Mouse (Mus musculus) lung, postnatal 36 days (tissue): Measurements from ENCODE around the gene Polr3c.
"Not testable (repeated sequence)": the region's sequence is repeated elsewhere in the genome, so short reads cannot be mapped to it uniquely, and the experiment has no call there.

Experiments
- DNase-seq: peaks from one replicate; pipeline ENCODE4 v3.0.0; 2022; ENCODE audit warnings: mixed read lengths

Gene Polr3c

DNA sequence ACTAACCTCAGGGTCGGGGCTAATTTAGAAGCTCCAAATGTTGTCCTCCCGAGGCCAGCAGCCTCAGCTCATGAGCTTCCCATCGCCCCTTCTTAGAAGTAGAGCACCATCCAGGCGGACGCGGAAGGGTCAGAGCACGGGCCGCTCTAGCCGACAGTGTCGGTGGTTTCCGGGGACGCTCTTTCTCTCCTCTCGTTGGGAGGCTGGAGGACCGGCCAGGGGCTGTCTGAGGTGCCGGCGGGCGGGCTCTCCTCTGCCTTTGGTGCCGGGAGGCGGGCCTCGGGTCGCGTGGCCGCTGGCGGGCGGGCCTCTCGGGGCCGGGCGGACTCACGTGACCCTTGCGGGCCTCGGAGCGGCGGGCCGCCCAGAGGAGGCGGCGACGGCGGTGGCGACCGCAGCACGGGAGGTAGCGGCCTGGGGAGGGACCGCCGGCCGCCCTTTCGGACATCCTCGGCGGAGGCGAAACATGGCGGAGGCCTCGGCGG is at the start of gene Polr3c, which contains the start of gene Rnf115:
Polr3c (minus strand) TSS at position 286 of the 485 bp plus-strand sequence.
Rnf115 (plus strand) TSS at position 322 of the 485 bp plus-strand sequence.
- peak; percentile 97 for DNase-seq

DNA sequence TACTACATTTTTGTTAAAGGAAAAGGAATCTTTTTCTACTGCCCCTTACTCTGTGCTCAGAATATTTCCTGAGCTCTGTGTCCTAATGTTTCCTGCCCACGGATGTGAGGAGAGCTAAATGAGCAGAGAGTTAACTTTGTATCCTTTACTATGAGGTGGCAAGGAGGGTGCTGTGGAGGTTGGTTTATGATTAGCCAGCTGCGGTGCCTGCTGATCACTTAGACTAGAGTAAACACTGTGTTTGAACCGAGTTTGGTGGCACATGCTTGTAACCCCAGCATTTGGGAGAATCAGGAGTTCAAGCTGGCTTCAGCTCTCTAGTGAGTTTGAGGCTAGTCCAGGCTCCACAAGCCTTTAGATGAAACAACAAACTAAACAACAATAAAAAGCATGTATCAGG is 49.7 kb upstream of the Polr3c start:
- DNase-seq: no peak

DNA sequence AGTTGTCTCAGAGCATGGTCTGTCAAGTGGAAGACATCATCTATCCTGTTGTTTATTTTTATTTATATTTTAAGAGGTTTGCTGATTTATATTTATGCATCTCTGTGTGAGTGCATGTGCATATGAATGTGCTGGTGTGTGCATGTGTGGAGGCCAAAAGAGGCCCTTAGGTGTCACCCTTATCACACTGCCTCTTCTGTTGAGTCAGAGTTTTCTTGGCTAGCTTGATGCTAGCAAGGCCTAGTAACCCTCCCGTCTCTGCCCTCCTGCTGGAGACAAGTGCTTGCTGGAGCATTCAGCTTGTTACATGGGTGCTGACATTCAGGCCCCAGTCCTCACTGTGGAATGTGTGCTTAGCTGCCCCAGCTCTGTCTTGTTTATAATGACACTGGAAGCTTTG is 45.5 kb upstream of the Polr3c start:
- DNase-seq: no peak

DNA sequence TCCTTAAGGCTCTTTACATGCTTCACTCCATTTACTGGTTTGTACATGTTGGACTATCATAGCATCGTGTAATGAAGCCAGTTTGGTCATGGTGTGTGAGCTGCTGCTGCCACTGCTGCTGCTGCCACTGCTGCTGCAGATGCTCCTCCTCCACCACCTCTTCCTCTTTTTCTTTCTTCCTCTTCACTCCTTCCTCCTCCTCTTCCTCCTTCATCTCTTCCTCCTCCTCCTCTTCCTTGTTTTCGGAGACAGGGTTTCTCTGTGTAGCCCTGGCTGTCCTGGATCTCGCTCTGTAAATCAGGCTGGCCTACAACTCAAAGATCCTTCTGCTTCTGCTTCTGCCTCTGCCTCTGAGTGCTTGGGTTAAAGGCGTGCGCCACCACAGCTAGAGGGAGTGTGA is 42.5 kb upstream of the Polr3c start:
- no peak for DNase-seq

DNA sequence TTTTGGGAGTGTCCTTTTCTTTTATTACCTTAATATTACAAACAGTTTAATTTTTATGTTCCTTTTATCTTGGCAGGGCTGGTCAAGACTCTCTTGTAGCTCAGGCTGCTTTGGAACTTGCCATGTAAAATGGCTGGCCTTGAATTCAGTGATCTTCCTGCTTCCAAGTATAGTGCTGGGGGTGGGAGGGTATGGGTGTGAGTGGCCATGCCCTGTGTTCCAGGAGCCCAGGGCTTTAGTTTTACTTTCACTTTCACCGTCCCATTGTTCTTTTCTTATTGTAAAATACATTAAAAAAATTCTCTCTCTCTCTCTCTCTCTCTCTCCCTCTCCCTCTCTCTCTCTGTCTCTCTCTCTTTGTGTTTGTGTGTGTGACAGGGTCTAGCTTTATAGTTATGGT is 37.1 kb upstream of the Polr3c start:
- peak; percentile 31 for DNase-seq

DNA sequence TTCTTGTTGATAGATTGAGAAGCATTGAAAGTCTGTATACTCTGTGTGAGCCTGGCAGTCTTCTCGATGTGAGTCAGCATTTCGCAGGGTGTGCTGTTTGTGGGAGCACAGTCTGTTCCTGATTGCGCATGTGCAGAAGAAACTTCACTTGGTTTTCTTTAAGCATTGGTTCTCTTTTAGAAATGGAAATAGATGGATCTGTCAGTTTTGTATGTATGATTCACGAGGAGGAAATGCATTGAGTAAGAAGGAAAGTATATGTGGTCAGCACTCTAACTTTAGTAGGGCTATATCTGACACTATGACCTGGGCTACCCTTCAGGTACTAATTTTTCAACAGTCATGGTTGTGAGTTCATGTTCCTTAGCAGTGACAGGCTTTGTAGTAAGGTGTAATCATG is 32.3 kb upstream of the Polr3c start:
- DNase-seq: peak; percentile 23

DNA sequence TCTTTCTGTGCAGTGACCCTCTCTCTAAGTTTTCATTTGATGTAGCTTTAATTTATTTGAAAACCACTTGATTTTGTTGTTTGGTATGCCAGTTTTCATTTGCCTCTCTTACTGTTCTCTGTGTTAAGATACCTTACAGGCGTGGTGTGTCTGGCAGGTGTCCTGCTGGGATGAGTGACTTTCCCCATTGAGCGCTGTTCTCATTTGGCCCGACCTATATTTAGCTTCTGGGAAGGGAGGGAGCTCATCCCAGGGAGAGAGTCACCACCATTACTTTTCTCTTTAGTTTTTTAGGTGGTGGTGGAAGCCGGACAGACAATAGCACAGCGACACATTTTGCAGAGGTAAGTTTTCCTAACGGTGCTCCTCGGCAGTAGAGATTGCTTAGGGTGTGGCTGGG is 30.3 kb upstream of the Polr3c start:
- no peak for DNase-seq

DNA sequence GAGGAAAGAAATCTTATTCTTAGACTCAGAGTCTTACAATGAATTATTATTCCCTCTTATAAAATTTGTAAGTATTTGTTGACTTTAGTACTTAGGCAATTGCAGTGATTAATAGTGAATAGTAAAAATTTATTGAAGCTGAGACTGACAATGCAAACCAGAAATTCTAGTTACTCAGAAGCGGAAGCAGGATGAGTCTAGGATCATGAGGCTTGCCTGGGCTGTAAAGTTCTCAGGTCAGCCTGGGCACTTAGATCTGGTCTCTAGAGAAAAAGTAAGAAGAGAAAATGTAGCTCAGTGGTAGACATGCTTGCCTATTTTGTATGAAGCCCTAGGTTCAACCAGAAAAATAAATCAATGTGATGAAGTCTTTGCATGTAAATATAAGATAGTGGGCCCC is 28.5 kb upstream of the Polr3c start:
- DNase-seq: no peak

DNA sequence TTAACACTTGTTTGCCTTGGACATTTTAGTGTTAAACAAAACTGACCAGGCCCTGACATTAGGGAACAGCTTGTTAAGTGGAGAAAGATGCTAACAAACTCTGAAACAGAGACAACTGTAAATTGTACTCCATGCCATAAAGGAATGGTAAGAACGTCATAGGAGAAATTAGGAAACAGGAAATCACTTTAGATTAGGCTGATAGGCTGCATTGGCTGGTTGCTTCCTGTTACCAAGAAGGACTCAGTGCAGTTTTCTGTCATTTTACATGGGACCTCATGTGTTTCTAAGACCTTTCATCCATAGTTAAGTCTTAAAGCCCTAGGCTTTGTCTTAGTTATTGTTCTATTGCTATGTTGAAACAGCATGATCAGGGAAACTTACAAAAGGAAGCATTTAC is 19.4 kb upstream of the Polr3c start:
- DNase-seq: no peak

DNA sequence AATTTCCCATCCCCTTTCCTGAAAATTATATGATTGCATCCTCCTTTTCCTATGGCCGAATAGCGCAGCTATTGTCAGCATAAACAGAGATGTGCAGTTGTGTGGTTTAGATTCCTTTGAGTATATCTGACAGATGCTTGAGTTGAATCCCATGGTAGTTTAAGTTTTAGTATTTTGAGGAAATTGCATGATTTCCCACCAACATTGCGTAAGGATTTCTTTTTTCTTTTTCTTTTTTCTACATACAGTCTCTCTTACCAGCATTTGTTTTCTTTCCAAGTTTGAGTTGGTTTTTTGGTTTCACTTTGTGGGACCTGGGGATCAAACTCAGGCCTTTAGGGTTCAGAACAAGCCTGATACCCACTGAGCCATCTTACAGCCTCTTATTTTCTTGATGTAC is 16.9 kb upstream of the Polr3c start:
- no peak for DNase-seq

DNA sequence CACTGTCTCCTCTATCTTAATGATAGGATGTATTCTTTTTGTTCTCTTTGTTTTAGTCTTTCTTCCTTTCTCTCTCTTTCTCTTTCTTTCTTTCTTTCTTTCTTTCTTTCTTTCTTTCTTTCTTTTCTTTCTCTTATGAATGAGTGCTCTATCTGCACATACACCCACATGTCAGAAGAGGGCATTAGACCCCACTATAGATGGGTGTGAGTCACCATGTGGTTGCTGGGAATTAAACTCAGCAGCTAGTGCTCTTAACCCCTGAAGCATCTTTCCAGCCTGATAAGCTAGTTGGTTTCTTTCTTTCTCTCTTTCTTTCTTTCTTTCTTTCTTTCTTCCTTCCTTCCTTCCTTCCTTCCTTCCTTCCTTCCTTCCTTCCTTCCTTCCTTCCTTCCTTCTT is 12.9 kb upstream of the Polr3c start:
- not testable (repeated sequence) for DNase-seq

DNA sequence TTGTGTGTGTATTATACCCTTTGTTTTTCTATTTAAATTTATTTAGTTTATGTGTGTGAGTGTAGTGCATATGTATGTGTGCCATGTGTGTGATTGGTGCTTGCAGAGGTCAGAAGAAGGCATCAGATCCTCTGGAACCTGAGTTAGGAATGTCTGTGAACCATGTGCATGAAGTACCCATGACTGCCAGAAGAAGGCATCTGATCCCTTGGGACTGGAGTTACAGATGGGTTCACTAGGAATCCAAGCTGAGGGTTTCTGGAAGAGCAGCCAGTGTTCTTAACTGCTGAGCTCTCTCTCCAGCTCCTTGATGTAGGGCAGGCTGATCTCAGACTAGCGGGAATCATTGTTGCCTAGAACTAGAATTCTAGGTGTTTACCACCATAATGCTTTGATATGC is 10.6 kb upstream of the Polr3c start:
- no peak for DNase-seq

DNA sequence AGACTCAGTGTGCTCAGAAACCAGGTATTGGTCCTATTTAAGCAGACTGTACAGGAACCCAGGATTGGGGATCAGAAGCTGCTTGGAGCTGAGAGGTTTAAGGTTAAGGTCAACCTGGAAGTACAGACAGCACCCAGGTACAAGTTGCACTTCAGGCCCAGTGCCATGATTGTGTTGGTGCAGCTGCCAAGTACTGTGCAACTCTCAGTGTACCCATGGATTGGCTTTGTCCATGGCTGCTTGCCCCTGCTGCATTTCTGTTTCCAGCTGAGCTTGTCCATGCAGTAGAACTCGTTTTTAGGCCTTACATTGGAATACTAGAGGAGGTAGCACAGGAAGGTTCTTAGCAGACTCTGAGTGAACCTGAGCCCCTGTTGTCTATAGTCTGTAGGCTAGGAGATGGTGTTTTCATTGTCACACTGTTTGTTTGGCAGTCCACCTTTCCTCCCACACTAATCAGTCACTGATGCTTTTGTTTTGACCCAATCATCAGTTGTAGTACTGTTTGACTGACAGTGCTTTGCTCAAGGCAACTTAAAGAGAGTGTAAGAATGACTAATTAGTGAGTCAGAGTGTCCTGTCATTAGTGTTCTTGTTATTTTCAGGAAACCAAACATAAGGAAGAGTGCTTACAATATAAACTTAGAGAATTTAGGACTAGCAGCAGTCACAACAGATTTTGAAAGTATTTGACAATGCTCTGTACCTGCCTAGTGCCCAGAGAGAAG is 9.7 kb upstream of the Polr3c start:
- peak; percentile 34 for DNase-seq

DNA sequence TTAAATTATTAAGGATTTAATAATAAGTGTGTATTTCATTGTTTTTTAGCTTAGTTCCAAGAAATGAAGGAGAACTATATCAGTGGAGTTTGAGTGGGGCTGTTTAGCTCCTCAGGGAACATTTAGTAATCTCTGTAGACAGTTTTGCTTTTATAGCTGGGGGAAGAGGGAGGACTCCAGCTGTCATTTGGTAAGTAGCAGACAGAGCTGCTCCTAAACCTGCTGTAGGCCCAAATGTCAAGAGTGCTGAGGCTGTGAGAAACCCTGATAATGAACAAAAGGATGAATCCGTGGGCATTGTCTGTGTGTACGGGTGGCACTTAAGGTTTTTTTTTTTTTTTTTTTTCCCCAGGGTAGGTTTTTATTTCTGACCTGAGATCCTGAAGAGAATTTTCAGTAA is 7.8 kb upstream of the Polr3c start:
- DNase-seq: no peak

DNA sequence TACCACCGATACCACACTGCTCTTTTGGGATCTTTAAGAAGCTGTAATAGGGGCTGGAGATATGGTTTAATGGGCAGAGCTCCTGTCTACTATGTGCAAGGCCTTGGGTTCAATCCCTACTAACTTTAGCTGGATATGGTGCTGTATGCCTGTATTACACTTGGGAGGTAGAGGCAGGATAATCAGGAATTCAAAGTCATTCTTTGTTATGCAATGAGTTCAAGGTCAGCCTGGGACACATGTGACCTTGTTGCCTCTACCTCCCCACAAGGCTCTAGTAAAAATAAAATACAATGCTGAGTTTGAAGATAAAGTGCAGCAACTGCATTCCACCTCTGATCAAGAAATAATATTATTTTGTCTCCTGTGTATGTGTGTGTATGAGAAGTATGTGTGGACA is 6.6 kb upstream of the Polr3c start:
- DNase-seq: no peak

DNA sequence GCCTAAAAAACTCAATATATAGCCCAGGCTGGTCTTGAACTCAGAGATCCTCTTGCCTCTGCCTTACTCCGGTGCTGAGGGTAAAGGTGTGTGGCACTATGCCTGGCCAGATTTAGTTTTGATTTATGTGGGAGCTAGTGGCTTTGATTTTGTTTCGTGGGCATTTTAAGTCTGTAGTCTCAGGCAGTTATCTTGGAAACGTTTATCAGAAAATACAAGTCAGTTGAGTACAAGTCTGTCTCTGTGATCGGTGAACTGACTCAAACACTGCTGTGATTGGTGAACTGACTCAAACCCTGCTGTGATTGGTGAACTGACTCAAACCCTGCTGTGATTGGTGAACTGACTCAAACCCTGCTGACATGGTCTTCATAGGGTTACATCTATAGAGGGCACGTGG is 3.4 kb upstream of the Polr3c start:
- no peak for DNase-seq

DNA sequence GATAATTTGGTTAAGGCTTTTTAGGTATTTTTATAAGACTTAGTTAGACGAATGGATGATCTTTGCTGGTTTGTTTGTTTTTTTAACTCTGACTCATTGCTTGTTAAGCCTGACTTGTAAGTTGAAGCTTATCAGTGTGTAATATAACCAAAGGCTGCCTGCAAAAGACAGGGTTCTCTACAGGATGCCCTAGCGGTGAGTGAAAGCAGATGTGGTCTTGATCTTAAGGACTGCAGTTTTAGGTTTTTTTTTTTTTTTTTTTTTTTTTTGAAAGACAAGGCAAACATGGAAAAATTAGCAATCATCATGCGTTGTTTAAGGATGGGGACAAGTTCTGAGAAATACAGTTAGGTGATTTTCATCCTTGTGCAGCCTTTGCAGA is 2.0 kb upstream of the Polr3c start:
- no peak for DNase-seq

DNA sequence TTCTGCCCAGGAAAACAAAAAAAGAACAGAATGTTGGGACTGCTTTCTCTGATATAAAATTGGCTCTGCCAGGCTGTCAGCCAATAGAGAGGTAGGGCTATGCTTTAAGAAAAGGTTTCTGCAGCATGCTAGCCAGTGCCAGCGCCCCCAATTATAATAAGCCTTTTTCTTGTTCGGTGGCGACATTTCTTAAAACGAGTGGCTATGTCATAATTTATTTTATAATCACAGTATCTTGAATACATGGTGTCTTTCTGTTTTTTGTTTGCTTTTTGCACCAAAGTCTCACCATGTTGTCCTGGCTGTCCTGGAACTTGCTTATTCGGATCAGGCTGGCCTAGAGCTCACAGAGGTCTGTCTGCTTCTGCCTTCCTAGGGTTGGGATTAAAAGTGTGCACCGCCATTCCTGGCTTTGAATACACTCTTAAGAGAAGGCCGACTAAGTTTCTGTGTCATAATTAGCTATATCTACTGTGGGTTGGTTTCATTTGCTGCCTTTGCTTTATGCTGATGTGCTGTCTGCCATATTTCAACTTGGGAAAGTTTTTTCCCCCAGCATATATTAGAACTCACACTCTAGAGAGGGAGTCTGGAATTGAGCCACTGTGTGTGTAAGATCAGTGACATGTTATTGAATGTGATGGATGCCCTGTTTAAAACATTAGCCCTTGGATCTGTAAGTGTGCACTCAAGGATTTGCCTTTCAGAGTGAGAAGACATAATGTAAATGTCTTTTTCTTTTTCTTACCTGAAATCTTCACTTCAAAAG is 1.4 kb upstream of the Polr3c start:
- DNase-seq: no peak

DNA sequence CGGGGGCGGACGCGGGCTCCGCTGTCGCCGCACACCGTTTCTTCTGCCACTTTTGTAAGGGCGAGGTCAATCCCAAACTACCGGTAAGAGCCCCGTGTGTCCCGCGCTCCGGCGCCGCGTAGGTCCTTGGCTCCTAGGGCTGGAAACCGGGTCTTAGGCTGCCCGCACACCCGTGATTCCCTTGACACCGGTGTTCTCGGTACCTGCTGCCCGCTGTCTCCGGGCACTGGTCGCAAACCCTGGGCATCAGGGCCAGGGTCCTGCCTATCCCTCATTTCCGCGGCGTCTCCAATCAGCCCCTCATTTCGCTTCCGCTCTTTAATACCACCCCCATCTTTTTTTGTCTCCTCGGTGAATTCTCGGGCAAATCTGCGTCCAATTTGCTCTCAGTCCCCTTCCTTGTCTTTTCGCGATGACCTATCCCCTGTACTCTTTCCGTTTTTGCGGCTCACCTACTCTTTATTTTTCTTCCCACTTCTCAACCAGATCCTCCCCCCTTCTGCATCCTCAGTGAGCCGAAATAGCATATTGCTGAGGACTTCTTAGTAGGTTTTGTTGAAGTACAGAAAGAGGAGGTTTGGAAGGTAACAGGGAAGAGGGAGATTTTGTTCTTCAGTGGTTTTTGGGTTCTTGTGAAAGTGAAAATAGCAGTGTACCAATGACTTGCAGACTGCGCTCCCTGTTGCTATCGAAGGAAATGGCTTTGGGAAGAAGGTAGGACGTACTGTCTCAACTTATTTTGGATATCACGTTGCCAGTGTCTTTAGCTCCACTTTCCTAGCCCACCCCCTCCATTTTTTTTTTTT is 603 bp upstream of the Polr3c start:
- peak; percentile 42 for DNase-seq

DNA sequence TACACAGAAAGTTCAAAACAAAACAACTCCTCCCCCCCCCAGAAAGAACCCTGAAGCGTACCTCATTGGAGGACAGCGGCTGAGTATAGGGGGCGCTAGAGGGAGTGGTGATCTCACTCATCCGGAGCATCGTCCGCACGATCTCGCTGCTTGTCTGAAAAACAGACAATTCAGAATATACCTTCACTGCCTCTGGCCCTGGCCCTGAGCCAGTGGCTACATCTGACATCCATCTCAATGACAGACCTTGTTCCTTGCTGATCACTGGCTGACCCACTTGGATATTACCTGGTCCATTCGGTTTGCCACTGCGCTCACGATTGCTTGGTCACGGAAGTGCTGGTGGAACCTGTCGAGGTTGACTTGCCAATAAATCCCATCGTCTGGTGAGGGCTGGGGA is 8.3 kb downstream of the Polr3c start:
- DNase-seq: peak; percentile 63

DNA sequence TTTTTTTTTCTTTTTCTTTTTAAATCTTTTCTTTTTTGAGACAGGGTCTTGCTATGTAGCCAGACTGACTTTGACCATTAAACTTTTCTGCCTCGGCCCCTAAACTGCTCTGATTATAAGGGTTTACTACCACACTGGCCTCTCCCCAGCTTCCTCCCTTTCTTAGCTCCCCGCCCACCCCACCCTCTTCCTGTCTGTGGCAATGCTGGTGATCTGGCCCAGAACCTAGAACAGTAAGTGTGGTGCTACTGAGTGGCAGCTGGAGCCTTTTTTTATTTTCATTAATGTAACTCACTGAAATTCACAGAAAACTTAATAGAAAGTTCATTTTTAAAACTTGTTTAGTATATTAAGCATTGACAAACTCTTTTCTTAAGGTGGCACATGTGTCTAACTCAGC is 11.6 kb downstream of the Polr3c start:
- peak; percentile 53 for DNase-seq

DNA sequence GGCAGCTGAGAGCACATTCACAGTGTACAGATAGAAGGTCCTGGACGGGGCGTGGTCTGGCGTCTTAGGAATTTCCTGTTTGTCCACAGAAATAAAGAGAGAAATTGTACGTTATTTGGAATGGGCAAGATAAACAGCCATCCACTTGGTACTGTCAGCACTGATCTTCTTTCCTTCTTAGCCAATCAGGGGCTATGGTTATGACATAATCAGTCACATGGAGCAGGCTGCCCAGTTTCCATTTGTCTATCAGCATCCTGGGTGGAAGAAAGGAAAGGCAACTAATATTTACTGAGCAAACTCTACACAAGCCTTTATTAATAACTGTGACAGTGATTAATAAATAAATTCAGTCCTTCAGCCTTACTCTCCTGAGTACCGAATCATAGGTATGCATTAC is 13.1 kb downstream of the Polr3c start:
- no peak for DNase-seq

DNA sequence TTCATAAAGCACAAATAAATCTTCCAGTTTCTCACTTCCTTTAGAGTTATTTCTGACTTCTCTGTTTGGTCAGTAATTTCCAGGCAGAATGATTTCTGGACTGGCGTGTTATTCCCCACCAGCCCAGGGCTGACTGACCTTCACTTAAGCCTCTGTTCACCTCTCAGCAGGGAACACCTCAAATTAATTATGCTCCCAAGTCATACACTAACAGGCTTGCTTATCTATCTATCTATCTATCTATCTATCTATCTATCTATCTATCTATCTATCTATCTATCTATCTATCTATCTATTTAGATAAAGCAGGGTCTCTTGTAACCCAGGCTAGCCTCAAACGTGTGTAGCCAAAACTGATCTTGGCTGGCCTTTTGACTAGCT is 18.8 kb downstream of the Polr3c start:
- no peak for DNase-seq
